Mouse (Mus musculus): Measurements from ENCODE around the gene Tgtp1.
"Not testable (repeated sequence)": the region's sequence is repeated elsewhere in the genome, so short reads cannot be mapped to it uniquely, and the experiment has no call there.

Tgtp1 gene

DNA sequence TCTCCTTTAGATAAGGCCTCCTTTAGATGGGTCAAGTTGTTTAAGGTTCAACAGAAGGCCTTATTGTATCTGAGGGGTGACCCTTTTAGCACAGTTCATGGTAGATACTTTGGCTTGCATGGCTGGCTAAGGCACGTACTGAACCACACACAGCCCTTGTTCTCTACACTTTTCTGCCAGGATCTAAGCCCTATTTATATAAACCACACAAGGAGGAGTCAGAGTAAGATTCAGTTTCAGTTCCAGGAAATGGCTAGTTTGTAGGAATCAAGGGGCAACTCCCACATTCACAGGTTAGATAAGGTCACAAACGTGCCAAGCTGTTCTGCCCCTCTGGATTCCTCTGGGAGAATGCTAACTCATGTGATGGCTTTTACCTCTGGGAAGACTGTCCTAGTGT, at the start of gene Tgtp1:
Gene Tgtp1 (minus strand): TSS at position 155 of the 400 bp plus-strand sequence.
- in situ Hi-C loops (cut with MboI; ENCODE audit: low pct_unique_long_range_greater_than_20kb in 1 of 2, low sequenced_read_pairs in 2 of 2, unreplicated experiment in 1 of 2): loop anchor here in 1 of 2 experiments (10.0 kb wide), 1 partner anchor 109 kb away; no protein-coding TSS in a partner anchor

DNA sequence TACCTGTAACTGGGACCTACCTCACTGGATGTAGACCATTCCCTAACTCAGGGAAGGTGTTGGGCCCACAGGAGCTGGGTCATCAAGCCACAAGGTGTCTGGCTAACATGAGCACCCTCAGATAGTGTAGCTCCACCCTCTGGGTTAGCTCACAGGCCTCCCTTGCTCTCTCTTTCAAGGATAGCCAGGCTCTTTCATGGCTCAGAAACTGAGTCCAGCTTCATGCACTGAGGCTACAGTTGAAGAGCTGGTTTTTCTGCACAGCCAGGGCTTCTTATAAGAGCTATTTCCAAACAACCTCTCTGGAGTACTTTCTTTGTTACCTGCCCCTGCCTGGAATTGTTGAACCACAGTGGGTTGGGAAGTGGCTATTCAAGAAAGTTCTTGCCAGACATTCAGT, 18.1 kb upstream of the Tgtp1 start:
- in situ Hi-C loops (cut with MboI; ENCODE audit: low pct_unique_long_range_greater_than_20kb in 1 of 2, low sequenced_read_pairs in 2 of 2, unreplicated experiment in 1 of 2): not testable (repeated sequence)

DNA sequence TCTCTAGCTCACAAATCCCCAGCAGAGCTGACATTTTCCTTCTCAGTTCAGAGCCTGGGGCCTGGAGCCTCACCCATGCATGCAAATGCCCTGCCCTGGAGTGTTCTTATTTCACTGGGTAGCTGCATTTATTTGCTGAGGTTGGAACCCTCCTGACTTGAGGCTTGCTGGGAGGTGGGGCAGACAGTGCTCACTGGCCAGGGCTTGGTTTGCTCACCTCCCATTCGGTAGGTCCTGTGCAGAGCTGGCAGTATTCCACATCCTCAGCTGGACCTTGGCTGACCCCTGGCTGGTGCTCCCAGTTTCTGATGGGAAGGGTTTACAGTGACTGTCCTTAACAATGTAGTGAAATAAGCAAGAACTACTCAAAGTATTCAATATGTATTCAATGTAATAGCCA, 12.8 kb upstream of the Tgtp1 start:
- in situ Hi-C loops (cut with MboI; ENCODE audit: low pct_unique_long_range_greater_than_20kb in 1 of 2, low sequenced_read_pairs in 2 of 2, unreplicated experiment in 1 of 2): not testable (repeated sequence)

DNA sequence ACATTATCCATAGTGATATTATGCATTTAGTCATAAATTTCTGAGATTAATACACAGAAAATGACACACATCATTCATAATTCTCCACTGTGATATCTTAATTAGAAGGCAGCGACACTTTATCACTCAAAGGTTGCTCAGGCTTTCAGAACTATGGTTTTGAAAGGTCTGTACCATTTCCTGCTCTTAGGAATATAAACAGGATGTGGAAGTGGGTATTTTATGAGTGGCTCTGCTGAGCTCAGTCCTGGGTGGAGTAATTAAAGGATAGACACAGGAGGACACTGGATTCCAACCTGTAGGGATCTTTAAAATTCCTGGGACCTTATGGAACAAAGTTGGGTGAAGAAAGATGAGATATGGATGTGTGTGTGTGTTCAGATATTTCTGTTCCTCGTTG, 12.3 kb upstream of the Tgtp1 start:
- in situ Hi-C loops (cut with MboI; ENCODE audit: low pct_unique_long_range_greater_than_20kb in 1 of 2, low sequenced_read_pairs in 2 of 2, unreplicated experiment in 1 of 2): not testable (repeated sequence)

DNA sequence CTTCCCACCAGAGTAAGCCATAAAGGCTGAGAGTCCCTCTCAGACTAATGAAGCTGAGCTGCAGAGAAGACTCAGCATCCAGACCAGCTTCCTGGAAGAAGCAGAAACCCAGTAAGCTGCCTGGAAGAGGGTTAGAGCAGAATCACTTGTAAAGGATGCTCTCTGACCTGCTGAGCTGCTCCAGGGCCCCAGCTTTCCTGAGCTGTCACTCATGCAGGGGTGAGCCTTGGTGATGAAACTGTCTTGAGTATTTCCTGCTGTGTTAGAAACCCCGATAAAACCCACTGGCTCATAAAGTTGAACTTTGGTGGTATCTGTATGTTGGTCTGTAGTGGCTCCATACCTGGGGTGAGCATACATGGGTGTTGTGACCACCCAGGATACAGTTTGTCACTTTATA, 6.4 kb upstream of the Tgtp1 start:
- in situ Hi-C loops (cut with MboI; ENCODE audit: low pct_unique_long_range_greater_than_20kb in 1 of 2, low sequenced_read_pairs in 2 of 2, unreplicated experiment in 1 of 2): not testable (repeated sequence)

DNA sequence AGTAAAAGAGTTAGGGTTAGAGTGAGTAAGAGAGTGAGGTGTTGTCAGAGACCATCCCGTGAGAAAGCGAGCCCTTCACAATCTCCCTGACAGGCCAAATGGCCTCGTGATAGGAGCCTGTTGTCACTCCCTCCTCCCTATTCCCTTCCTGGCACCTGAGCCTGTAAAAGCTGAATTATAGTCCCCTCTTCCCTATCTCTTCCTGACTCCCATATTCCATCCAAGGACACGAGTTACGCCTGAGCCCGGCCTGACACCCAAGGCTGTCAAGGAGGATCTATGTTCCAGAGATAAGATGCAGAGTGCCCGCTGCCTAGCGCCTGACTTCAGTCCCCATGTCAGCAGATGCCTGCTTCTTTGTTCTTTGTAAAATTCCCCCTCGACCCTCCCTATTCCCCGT, 676 bp downstream of the Tgtp1 start:
- in situ Hi-C loops (cut with MboI; ENCODE audit: low pct_unique_long_range_greater_than_20kb in 1 of 2, low sequenced_read_pairs in 2 of 2, unreplicated experiment in 1 of 2): loop anchor here in 1 of 2 experiments (10.0 kb wide), 1 partner anchor 108 kb away; no protein-coding TSS in a partner anchor

DNA sequence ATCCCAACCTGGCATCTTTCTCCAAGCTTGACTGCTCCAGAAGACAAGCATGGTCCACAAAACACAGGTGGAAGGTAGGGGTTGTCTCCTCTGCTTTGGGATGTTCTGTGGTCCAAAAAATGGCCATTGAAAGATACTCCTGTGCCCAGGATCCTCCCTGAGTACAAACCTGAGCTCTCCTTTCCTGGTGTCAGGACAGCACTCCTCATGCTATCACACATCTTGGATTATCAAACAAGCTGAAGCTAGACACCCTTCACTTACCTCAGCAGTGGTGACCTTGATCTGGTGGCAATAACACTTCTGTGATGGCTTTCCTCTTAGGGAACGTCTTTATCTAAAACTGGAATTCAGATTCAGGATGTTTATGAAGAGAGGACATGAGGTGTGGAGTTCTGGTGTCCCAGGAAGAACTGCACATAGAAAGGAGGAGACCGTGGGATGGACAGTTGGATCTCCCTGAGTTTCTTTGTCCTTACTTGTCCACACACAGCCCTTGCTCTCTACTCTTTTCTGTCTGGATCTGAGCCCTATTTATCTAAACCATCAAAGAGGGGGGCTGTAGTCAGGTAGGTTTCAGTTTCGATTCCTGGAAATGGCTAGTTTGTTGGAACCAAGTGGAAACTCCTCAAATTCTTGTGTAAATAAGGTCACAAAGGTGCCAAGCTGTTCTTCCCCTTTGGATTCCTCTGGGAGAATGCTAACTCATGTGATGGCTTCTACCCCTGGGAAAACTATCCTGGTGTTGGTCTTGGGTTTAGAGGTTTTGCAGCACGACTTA, 2.0 kb downstream of the Tgtp1 start, which contains the start of gene Gm12185:
Gene Gm12185 (minus strand): TSS at position 487 of the 781 bp plus-strand sequence.
- in situ Hi-C loops (cut with MboI; ENCODE audit: low pct_unique_long_range_greater_than_20kb in 1 of 2, low sequenced_read_pairs in 2 of 2, unreplicated experiment in 1 of 2): loop anchor here in 1 of 2 experiments (10.0 kb wide), 1 partner anchor 107 kb away; no protein-coding TSS in a partner anchor

DNA sequence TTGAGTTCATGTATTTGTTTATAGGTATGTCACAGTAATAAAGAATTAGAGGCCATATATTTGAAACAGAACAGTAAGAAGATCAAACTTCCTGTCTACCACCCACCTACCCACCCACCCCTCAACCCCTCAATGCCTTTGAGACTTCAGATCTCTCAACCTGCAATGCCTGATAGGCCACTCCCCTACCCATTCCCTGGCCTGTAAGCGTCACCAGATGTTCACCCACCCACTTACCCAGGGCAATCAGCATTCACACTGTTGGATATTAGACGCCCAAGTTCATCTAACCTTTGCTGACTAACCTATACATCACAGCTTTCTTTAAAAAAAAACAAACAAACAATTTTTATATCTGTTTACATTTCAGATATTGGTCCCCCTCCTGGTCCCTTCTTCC, 4.0 kb downstream of the Tgtp1 start:
- in situ Hi-C loops (cut with MboI; ENCODE audit: low pct_unique_long_range_greater_than_20kb in 1 of 2, low sequenced_read_pairs in 2 of 2, unreplicated experiment in 1 of 2): loop anchor here in 1 of 2 experiments (10.0 kb wide), 1 partner anchor 105 kb away; no protein-coding TSS in a partner anchor

DNA sequence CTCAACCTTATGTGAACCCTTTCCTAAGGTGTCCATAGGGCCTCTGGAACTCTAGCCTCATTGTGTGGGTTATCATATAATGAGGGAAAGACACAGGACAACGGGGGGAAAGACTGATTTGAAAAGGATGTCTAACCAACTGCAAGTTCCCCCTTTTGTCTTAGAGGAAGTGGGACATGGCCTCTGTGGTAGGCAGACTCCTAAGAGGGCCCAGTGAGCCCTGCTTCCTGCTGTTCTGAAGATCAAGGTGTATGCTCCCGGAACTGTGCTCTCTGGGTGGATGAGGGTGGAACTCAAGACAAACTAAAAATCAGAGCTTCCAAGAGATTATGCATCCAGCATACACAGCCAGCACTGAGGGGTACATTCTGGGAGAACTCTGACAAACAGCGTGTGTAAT, 5.8 kb downstream of the Tgtp1 start:
- in situ Hi-C loops (cut with MboI; ENCODE audit: low pct_unique_long_range_greater_than_20kb in 1 of 2, low sequenced_read_pairs in 2 of 2, unreplicated experiment in 1 of 2): not testable (repeated sequence)

DNA sequence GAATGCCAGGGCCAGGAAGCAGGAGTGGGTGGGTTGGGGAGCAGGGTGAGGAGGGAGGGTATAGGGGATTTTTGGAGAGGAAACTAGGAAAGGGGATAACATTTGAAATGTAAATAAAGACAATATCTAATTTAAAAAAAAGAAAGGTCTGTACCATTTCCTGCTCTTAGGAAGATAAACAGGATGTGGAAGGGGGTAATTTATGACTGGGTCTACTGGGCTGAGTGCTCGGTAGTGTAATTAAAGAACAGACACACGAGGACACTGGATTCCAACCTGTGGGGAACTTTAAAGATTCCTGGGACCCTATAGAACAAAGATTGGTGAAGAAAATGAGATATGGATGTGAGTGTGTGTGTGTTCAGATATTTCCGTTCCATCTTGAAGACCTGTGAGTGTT, 11.1 kb downstream of the Tgtp1 start:
- in situ Hi-C loops (cut with MboI; ENCODE audit: low pct_unique_long_range_greater_than_20kb in 1 of 2, low sequenced_read_pairs in 2 of 2, unreplicated experiment in 1 of 2): not testable (repeated sequence)

DNA sequence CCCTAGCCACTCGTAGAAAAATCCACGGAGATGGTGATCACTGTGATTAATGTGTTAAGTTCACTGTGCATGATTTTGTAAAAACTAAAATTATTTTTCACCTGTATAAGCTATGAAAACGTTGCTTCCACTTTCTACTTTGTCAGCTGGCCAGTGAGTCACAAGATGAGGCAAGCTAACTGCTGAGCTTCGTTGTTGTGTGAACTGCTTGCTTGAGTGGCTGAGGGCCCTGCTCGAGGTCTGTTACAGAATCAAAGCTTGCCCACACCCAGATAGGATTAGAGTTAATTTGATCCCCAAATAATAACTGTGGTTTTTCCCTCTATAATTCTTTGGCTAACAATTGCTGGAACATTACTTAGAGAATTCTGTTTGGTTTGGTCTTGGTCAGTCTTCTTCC, 13.9 kb downstream of the Tgtp1 start:
- in situ Hi-C loops (cut with MboI; ENCODE audit: low pct_unique_long_range_greater_than_20kb in 1 of 2, low sequenced_read_pairs in 2 of 2, unreplicated experiment in 1 of 2): not testable (repeated sequence)

DNA sequence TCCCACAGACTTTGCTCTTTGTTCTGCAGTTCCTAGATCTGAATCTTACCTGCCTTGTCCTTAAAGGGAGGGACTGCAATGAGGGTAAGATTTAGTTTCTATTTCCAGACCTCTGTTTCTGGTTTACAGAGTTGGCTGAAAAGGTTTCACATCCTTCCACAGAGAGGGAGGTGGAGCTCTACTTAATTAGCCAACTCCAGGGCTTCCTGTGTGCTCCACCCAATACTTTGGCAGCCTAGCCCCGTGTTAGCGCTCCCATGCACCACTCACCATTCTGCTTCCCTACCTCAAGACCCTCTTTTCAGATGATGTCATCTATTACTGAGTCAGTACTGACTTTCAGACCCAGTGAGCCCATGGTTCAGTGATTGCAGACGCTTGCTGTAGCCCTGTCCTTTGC, 14.7 kb downstream of the Tgtp1 start, which contains the start of gene 9930111J21Rik1:
Gene 9930111J21Rik1 (minus strand): TSS at position 148 of the 400 bp plus-strand sequence.
- in situ Hi-C loops (cut with MboI; ENCODE audit: low pct_unique_long_range_greater_than_20kb in 1 of 2, low sequenced_read_pairs in 2 of 2, unreplicated experiment in 1 of 2): not testable (repeated sequence)

DNA sequence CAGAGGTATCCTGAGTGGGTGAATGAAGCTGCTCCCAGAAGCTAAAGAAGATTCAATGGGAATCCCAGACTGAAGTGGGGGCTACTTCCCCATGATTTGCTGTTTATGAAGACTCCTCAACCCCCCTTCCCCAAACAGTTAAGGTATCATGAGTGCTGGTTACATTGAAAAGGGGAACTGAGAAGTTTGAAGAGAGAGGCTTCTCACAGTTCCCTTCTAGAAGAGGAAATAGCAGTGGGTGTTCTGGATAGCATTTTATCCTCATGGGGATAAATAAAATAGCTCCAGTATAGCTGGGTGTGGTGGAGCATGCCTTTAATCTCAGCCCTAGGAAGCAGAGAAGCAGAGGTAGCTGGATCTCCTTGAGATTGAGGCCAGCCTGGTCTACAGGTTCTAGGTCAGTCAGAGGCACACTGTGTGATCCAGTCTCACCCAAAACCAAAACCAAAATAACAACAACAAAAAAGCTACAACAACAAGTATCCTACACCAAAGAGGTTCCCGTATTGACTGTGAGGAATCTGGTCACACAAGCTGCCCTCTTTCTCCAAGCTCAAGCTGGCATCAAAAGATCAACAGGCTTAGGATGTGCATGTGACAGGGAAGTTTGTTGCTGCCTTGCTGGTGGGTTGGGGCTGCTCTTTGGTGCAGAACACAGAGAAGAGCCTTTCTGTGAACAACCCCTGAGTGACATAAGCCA, 15.6 kb downstream of the Tgtp1 start, which contains the start of gene Olfr56:
Gene Olfr56 (plus strand): TSS at position 650 of the 700 bp plus-strand sequence.
- in situ Hi-C loops (cut with MboI; ENCODE audit: low pct_unique_long_range_greater_than_20kb in 1 of 2, low sequenced_read_pairs in 2 of 2, unreplicated experiment in 1 of 2): not testable (repeated sequence)

DNA sequence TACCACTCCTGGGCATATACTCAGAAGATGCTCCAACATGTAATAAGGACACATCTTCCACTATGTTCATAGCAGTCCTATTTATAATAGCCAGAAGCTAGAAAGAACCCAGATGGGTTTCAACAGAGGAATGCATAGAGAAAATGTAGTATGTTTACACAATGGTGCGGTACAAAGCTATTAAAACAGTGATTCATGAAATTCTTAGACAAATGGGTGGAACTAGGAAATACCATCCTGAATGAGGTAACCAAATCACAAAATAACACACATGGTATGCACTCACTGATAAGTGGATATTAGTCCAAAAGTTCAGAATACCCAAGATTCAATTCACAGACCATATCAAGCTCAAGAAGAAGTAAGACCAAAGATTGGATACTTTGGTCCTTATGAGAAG, 19.3 kb downstream of the Tgtp1 start:
- in situ Hi-C loops (cut with MboI; ENCODE audit: low pct_unique_long_range_greater_than_20kb in 1 of 2, low sequenced_read_pairs in 2 of 2, unreplicated experiment in 1 of 2): not testable (repeated sequence)

DNA sequence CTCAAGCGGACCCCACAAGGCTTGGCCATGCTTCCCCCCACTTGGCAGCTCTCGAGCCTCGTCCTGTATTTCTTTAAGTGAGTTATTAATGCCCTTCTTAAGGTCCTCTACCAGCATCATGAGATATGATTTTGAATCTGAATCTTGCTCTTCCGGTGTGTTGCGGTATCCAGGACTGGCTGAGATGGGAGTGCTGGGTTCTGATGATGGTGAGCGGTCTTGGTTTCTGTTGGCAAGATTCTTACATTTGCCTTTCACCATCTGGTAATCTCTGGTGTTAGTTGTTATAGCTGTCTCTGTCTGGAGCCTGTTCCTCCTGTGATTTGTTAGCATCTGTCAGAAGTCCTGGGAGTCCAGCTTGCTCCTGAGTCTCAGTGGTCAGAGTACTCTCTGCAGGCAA, 47.9 kb downstream of the Tgtp1 start, which contains the start of gene Psme2b:
Gene Psme2b (minus strand): TSS at position 101 of the 400 bp plus-strand sequence.
- in situ Hi-C loops (cut with MboI; ENCODE audit: low pct_unique_long_range_greater_than_20kb in 1 of 2, low sequenced_read_pairs in 2 of 2, unreplicated experiment in 1 of 2): not testable (repeated sequence)

DNA sequence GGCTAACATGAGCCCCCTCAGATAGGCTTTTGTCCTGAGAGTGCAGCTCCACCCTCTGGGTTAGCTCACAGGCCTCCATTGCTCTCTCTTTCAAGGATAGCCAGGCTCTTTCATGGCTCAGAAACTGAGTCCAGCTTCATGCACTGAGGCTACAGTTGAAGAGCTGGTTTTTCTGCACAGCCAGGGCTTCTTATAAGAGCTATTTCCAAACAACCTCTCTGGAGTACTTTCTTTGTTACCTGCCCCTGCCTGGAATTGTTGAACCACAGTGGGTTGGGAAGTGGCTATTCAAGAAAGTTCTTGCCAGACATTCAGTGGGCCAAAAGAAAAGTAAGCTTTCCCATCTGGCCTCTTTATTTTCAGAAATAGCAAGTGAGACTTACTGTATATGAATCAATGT, 54.7 kb downstream of the Tgtp1 start:
- in situ Hi-C loops (cut with MboI; ENCODE audit: low pct_unique_long_range_greater_than_20kb in 1 of 2, low sequenced_read_pairs in 2 of 2, unreplicated experiment in 1 of 2): not testable (repeated sequence)

All from mouse embryonic stem cell (cell line).